Mouse (Mus musculus) erythroid progenitor cell, adult 5-6 weeks (primary cell): Measurements from ENCODE around the gene Fam49a. TPM values are rescaled to one million over a fixed set of nuclear protein-coding genes. Genes with fewer than 3 reads are reported as not detected.

Experiments
- ATAC-seq: replicated peaks from 2 replicates; pipeline ENCODE4 v1.8.0; 2016; ENCODE audit warnings: moderate number of reproducible peaks, mild to moderate bottlenecking, moderate TSS enrichment, inconsistent platforms; ENCODE audit not compliant: poor library complexity, low FRiP score, severe bottlenecking
- total RNA-seq, 2 experiments: library from RNA; stranded (forward) in 1 of 2; stranded (reverse) in 1 of 2; fragments of 150-400 nt in 1 of 2; fragments of 186-747, 209-891 nt in 1 of 2; gene quantifications; 2 replicates each; pipeline versions ENCODE4 v1.2.3 to v1.2.4; 2015 to 2017; ENCODE audit warnings: low replicate concordance in 2 of 2

Fam49a gene
- total RNA-seq, 2 experiments from 2014 or later, result 3.3 to 13.4 TPM

DNA sequence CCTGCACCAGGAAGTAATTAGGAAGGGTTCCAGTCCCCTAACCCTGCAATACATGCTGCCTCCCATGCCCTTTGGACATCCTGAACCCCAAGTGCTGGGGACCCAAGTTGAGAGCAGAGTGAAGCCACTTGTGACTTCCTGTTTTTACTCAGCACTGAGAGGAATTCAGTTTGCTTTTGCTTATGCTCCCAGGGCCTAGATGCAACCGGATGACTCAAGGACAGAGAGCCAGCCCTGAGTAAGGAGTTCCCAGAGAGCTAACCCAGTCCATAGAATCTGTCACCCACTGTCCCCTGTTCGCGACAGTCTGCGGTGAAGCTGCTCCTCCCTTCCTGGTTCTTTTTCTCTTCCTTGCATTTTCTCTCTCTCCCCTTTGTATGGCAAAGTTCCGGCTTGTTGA is 2.2 kb downstream of the Fam49a start:
- ATAC-seq, result no peak

DNA sequence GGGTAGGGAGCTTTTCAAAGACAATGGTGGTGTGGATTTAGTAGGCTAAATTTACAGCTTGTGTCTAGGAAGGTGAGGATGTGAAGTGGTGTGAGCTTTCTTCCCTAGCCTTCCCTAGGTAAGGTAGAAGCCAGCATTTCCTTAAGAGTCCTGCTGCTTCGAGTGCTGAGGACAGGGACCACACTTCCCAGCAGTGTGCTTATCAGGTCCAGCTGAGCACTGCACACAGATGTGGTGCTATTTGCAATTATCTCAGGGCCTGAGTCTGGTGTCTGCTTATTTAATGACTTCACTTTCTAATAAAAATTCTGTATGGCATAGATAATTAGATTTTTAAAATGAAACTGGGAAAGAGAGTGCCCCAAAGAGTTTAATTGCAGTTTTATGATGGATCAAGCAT is 4.6 kb downstream of the Fam49a start:
- no peak for ATAC-seq

DNA sequence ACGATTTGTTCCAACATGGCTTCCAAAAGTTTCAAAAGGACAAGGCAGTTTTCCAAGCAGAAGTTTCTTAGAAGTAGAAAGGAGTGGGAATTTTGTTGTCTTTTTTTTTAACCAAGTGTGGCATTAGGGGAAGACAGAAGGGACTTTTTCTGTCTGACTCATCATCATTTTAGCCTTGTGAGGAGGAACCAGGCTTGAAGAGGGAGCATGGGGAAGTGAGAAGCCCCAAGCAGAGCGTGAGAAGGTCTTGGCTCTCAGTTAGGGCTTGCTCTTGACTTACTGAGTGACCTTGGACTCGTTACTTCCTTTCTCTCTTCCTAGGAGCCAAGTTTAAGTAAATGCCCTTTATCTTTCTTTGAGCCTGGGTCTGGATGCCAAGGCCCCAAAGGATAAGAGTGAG is 8.6 kb downstream of the Fam49a start:
- ATAC-seq, result no peak

DNA sequence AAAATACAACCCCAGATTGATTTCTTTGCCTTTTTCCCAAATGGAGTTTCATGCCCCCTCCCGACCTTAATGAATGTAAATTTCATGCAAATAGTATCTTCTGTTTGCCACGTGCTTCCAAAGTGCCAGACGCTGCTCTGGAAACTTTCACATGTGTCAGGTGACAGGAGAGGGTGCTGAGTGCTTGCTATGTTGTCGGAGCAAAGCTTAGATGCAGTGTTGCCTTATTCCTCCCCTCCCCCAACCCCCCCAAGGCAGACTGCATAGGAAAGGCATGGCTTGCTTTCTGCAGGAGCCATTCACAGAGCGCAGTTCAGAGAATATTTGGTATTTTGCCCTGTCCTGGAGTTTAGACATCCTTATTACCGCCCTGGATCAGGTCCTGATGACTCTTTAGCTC is 12.2 kb downstream of the Fam49a start:
- no peak for ATAC-seq

DNA sequence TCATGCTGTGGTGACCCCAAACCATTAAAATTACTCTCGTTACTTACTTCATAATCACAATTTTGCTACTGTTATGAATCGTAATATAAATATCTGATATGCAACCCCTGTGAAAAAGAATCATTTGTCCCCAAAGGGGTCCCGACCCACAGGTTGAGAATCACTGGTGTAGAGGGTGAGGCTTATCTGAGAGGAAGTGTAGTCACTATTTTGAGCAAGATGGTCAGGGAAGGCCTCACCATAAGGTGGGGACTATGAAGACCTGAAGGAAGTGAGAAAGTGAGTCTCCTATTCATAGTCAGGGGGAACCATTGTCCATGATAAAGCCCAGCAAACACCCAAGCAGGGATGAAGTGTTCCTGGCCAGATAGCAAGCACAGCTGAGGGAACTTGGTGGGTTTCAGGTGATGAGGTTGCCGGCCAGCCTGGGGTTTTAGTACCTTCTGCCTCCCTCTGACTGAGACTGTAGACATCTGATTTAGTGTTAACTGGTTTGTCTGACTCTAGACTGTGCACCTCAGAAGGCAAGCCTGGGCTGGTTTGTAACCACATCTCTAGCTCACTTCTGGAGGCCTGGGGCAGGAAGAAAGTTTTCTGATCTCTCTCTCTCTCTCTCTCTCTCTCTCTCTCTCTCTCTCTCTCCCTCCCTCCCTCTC is 13.3 kb downstream of the Fam49a start:
- no peak for ATAC-seq

DNA sequence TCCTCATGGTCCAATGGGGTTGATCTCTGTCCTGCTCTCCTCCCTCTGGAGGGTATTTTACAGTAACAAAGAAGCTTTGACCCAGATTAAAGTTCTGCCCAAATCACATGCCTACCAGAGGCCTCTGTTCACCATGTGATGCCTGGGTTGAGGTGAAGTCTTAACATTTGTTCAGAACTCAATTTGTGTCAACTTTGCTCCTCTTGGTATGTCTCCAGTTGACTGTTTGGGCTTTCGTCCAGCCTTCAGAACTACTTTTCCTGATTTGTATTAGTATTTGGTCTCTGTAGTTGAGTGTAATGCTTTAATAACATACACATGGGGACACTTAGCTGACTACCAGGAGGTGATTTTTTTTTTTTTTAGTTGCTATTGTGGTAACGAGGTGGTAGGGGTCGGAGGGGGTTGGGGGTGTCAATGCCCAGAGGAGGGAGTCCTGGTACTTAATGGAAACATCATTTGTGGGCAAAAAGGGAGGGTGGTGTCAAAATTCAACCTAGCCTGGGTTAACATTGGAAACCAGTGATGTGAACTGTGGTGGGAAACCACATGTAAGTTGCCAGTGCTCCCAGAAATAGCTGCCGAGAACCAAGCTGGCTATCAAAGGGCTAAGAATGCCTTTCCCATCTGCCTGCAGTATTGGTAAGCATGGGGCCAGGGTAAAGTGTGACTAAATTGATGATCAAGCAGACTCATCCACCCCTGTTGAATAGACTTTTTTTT is 16.0 kb downstream of the Fam49a start:
- ATAC-seq, result no peak

DNA sequence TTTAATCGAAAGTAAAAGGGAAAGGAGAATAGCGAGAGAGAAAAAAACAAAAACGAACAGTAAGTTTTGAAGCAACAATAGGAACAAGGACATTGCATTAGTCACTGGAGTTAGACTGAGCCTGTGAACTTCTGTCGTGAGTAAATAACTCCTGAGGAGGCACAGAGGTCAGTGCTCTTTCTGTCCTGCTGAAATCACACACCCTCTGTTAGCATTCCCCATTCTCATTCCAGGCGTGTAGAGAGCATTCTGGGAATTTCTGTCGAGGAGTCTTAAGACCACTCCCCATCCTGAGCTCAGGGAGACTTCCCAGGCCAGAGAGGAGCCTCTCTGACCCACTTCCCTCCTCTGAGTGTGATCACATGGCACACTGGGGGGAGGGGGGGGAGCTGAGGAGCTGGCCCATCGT is 16.5 kb downstream of the Fam49a start:
- ATAC-seq, result no peak

DNA sequence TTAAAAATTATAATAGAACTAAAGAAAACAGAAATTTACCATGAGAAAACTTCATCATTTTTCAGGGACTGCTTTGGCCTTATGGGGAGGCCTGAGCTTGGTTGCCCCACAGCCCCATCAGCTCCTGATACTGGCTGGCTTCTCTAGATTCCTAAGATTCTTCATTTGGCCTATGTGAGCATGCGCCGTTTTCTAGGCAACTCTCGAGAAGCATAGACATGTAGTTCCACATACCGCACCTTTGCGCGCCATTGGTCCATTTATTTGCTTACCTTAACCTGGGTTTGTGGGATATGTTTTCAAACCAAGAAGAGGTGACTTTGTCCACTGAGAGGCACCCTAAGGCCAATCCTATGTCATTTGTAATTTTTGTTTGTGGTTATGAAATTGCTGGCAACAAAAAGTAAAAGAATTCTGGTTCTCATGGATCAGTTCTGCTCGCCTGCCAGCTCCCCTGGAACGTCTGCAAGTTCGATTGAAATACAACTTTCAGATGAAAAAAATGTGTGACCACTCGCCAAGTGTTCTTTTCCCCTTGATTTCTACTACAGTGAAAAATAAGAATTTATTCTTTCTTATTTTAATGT is 21.9 kb downstream of the Fam49a start:
- ATAC-seq, result no peak

DNA sequence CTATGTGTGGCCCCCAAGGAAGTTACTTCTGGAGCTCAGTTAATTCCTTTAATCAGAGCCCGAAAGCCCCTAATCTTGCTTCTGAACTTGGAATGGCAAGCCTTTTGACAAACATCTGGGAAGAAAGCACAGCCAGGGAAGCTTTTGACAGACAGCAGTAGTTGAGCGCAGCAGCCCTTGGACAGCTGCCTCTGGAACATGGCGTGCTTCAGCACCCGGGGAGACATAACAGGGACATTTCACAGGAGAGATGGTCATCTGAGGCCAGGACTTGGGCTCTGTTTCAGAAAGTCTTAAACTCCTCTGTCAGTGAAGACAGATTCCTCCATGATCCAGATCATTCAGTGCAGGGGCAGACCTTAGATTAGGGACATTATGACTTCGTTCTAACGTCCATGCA is 22.6 kb downstream of the Fam49a start:
- ATAC-seq, result no peak

DNA sequence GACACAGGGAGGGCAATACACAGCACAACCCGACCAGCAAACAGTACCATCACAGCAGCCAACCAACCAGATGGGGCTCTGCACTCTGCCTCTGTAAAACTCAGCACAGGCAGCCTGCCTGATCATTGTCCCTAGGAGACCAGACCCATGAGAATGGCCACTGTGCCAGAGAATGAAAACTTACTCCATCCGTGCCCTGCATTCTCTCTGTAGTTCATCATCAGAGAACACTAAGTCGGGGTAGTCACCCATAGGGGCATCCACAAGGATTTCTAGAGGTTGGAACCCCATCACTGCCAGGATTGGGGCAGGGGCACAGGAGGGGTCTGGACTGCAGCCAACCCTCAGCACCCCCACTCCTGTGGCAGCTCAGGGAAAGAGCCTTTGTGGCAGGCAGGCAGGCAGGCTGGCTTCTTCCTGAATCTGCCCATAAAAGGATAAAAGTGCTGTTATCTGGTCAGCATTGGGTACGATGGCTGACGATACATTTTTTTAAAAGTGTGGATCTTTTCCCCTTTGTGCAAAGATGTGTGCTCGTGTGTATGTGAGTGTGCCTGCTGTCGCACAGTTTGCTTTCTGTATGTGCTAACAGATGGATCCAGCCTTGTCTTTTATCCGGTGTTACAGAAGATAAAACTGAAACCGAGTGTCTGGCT is 25.3 kb downstream of the Fam49a start:
- no peak for ATAC-seq

DNA sequence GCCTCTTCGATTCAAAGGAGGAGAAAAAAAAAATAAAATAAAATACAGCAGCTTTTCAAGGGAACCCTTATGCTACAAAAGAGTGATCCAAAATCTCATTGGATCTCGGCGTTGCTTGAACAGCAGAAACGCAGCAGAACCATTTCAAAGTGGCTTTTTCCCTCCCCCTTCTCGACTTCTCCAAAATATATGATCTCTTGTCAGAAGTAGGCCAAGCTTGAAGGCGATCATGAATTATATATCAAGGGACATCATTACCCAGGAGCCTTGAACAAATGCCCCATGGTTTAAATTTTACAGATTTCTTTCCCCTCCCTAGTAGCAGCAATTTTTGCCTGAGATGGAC is 25.8 kb downstream of the Fam49a start:
- ATAC-seq, result no peak

DNA sequence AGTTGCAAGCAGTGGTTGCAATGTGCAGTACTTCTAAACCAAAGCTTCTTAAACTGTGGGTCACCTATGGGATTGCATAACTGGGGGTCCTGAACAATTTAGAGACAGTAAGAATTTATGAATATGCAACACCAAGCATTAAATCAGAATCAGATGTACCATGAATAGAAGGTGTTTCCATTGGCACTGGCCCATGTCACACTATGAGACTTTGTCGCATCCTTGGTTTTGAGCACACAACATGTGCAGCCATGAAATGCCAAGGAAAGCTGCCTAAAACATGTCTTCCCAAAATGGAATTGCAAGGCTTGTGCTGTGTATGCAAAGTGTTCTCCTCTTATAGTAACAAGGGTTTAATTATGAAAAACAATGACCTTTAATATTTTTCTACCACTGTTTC is 26.6 kb downstream of the Fam49a start:
- no peak for ATAC-seq

DNA sequence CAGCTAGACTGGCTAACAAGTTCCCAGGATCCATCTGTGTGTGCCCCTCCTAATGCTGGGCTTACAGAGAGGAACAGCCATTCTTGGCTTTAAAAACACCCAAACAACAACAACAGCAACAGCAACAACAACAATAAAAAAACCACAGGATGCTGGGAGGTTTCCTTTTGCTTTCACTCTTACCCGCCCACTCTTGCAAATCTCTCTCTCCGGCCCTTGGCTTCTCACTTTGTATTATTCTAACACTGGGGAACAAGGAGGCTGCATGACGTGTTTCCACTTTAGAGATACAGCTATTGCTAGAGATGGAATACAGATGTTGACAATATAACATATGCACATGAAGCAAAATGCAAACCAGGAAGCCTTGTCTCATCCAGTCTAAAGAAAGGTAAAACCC is 27.7 kb downstream of the Fam49a start:
- no peak for ATAC-seq

DNA sequence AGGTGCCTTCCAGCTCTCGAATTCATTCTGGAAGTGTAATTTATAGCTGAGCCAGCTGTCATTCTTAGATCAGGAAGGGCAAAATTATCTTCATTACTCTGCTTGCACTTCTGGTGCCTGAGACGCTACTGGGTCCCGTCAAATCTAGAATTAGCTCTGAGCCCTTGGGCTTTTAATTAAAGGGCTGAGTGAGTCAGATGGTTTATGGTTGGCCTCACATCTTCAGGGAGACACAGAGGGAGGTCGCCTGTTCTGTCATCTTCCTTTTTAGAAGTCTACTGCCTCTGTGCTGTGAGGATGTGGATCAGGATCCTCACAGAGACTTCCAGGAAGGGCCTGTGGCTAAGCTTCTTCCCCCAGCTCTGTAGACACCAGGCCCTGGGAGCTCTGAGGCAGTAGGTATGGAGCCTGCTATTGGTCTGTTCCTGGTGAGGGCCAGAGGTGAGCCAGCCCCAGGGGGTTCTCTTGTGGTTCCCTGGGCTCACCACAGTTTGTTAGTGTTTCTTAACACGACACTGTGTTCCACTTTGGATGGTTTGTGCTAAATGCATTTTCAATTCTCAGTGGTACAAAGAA is 30.2 kb downstream of the Fam49a start:
- ATAC-seq, result no peak

DNA sequence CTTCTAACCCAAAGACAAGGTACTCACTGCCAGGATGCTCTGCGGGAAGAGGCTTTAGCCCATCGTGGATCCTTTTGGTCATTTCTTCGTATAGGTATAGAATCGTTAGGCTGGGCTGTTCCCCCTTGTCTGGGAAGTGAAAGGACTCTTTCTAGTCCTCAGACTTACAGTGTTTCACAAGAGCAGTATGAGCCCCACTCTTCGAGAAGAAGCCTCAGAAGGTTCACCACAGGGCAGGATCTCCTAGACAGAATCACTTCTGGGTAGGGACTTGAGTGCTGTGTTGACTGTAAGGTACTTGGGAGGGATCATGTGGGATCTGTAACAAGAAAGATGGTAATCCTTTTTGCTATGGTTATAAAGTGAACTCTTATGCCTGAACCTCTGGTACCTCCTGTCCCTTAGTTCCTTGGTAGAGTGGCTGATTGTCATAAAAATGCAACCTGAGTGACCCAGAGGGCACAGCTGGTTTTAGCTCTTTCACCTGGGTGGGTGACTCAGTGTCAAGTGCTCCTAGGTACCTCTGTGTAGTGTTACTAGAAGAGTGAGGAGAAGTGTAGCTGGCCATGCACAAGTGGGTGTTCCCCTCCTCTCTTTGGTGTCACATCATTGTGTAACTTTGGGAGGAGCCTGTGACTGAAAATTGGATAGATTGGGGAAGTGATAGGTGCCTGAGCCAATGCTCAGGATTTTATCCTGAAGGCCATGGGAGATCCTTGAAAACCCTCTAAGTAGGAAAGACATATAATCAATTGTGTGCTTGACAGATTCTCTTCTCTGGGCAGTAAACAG is 32.6 kb downstream of the Fam49a start:
- no peak for ATAC-seq

DNA sequence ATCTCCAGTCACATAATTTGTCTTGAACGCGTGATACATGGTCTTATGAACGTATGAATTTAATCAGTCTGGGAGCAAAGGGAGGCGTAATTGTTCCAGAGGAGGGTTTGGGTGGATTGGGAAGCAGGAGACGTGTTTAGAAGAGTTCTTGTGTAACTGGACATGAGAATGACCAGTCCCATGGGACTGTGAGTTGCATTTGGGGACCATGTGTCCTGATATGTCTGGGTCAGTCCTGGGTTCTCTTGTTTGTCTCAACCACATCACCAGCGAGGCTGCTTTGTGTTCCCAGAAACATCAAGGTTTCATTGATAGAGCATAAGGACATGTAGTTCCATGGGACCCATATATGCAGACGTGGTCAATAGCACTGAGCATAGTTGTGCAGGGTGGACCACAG is 36.5 kb downstream of the Fam49a start:
- ATAC-seq, result no peak

DNA sequence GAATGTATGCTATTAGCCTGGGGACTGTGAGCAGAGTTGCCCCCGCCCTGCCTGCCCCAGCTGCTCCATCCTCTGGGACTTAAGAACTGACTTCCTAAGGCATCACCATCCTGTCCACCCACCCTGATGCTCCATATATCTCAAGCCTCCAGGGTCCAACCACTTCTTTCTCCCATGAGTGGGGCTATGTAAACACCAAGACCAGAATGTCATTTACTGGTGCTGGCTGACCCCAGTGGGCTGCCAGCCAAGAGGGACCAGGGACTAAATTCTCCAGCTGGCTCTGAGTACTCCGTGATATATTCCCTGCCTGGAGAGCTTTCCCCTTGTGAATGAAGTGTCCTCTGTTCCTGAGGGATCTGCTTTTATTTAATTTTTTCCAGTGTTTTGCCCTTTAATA is 37.4 kb downstream of the Fam49a start:
- ATAC-seq, result no peak

DNA sequence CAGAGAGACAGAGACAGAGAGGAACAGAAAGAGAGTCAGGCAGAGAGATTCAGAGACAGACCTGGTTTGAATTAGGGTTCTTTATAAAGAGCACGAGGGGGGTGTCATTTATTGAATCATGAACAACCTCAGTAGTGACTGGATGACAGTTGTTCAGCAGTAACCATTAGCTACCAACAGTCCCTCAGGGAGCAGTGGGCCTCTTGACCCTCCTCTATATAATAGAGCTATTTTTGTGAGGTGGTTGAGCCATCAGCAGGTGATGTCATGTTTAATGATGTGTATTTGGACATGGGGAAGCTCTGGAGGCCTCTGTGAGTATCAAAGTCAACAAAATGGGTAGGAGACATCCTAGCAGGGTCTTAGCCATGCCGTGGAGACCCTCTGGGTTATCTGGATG is 39.2 kb downstream of the Fam49a start:
- no peak for ATAC-seq

DNA sequence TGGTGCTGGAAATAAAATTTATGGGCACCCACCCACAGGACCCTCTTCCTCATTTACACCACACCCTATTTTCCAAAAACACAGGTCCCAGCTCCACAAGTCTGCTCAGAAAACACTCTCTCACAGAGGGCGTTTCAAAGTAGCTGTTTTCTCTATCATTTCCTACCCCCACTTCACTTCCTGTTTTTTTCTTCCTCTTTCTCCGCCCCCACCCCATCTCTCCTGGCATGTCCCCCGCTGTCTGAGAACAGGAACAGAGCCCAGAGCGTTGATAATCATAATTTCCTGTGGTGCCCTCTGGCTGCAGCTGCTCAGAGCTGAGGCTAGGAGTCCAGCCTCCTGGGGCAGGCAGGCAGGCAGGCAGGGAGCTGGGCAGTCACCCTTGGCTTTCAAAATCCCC is 39.9 kb downstream of the Fam49a start:
- no peak for ATAC-seq

DNA sequence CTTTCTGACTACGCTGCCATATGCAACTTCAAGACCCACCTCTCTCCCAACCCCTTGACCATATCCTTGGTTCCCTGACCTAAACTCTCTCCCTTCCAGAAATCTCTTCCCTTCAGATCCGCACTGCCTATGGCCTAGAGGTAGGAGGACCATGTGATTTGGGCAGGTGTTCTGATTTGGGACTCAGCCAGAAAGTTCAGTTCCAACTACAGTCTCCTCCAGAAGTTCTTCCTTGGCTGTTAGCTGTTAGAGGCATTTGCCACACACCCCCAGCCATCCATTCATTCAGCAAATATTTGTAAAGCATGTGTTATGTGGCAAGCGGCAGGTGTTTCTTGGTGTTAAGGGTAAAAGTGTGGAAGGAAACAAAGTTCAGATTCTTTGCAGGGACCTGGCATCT is 44.3 kb downstream of the Fam49a start:
- no peak for ATAC-seq
